Mouse (Mus musculus) adrenal gland, adult 8-10 months (tissue): ENCODE measurements at regions not wholly inside any gene's neighbourhood (a gene's known extent, or its start where the extent isn't known, plus 50 kb on each side); places are given as distances from the start of the nearest gene placed in this dataset.
A peak's percentile ranks its signal among the peaks of the same experiment; 100 is the strongest.
"Not testable (repeated sequence)": the region's sequence is repeated elsewhere in the genome, so short reads cannot be mapped to it uniquely, and the experiment has no call there.

Experiments
- DNase-seq: peaks from one replicate; pipeline ENCODE4 v3.0.0; 2022

DNA sequence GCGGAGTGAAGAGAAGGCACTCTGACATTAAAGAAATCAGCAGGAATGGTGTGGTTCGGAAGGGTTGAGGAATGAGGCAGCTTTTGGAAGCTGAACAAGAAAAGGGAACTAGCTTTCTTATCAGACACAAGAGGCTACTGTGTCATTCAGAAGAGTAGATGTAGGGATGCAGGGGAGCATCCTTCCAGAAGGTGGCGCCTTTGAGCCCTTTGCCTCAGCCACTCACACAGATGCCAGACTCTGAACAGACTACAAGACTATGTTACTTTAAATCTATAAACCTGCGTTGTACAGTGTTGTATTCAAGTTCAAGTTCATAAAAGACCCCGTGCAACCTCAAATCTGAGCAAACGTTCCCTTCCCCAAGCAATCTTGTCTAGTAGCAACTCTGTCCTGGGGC, 128.9 kb downstream of the Kap start:
- DNase-seq = not testable (repeated sequence)

DNA sequence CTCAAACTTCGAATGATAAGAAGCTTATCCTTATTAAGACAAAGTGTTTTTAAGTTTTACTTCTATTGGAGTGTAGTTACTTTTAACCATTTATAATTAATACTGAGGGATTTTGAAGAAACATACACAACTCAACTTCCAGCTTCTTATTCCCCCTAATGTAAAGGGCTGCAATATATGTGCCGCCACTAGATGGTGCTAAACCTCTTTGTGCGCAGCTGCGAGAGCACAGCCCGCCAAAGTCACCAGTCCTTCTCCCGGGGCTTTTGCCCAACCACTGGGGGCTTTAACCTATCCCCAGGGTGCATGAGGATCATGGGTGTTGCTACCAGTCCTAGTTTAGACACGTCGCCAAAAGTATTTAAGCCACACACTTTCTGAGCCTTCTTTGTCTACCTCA, 146.8 kb downstream of the Kap start:
- DNase-seq = peak; percentile 3

DNA sequence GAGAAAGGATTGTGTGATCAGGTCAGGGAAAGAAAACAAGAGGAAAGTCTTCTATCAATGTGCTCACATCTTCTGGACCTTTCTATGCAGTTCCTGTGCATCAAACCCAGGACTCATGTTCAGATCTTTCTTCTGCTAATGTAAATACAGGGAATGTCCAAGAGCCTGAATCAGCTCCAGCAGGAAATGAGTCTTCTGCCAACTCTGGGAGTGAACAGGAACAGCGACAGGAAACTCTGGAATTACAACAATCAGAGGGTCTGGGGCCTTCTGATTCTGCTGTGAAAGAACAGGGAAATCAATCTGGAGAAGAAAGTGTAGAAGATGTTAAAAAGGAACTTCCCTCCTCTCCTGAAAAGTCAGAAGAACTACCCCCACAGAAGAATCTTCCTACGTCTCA, 151.9 kb downstream of the Kap start:
- no peak for DNase-seq
